Mouse (Mus musculus) stomach, postnatal 0 days (tissue): ENCODE results near the gene Gpatch8. TPM values are rescaled to one million over a fixed set of nuclear protein-coding genes. Genes with fewer than 3 reads are reported as not detected.

Source experiments
- ATAC-seq: fragments of 200-750 bp; cut with Nextera tagmentation; 2 replicates; pipeline ENCODE4 v1.8.0; 2017; ENCODE audit not compliant: low FRiP score, low TSS enrichment
- DNase-seq: peaks from one replicate; pipeline ENCODE4 v3.0.0-alpha.2; 2016; ENCODE audit warnings: low spot score
- H3K27ac ChIP-seq: fragments of 300-500 bp; sonication (generic); replicated peaks from 2 replicates; pipeline ENCODE4 v1.5.1; 2014; ENCODE audit warnings: mild to moderate bottlenecking, control low read depth
- H3K27me3 ChIP-seq: fragments of 300-500 bp; sonication (generic); 2 replicates; pipeline ENCODE4 v1.6.1; 2014; ENCODE audit warnings: low read length; ENCODE audit not compliant: control insufficient read depth, insufficient read depth
- H3K36me3 ChIP-seq: fragments of 300-500 bp; sonication (generic); 2 replicates; pipeline ENCODE4 v1.6.1; 2014; ENCODE audit warnings: low read length, mixed read lengths; ENCODE audit not compliant: control insufficient read depth, insufficient read depth
- H3K4me1 ChIP-seq: fragments of 300-500 bp; sonication (generic); replicated peaks from 2 replicates; pipeline ENCODE4 v1.6.1; 2014; ENCODE audit warnings: antibody characterized with exemption; ENCODE audit not compliant: control insufficient read depth, insufficient read depth
- H3K4me2 ChIP-seq: fragments of 300-500 bp; sonication (generic); replicated peaks from 2 replicates; pipeline ENCODE4 v1.6.1; 2014; ENCODE audit warnings: low read depth, mild to moderate bottlenecking, control low read depth, moderate library complexity
- H3K4me3 ChIP-seq: fragments of 300-500 bp; sonication (generic); 2 replicates; pipeline ENCODE4 v1.5.1; 2014; ENCODE audit warnings: low read depth, low read length, control low read depth
- H3K9ac ChIP-seq: fragments of 300-500 bp; sonication (generic); 2 replicates; pipeline ENCODE4 v1.6.1; 2014; ENCODE audit warnings: mild to moderate bottlenecking, low read length, control low read depth, mixed read lengths
- H3K9me3 ChIP-seq: fragments of 300-500 bp; sonication (generic); 2 replicates; pipeline ENCODE4 v1.6.1; 2016; ENCODE audit warnings: low read length; ENCODE audit not compliant: control insufficient read depth
- CTCF ChIP-seq: IDR thresholded peaks from 2 replicates; pipeline ENCODE4 v1.5.1; 2016; ENCODE audit warnings: antibody characterized with exemption, low read depth, mild to moderate bottlenecking, moderate library complexity
- EP300 ChIP-seq: optimal IDR thresholded peaks from 2 replicates; pipeline ENCODE3; 2016; ENCODE audit warnings: antibody characterized with exemption
- WGBS: fragments of 180-500 bp; shearing (Covaris S2); extraction: QIAGEN DNeasy Blood & Tissue Kit; methylation state at CpG from one replicate; pipeline ENCODE4 v1.1.7; 2014; 5-methylcytosine and 5-hydroxymethylcytosine counted together
- polyA plus RNA-seq: library from polyadenylated mRNA; unstranded; fragments of >200 nt; fragmentation: Nextera tagmentation; extraction: Ambion mirVana; gene quantifications from 2 replicates; pipeline ENCODE4 v1.2.1, GENCODE M21; 2015

Gene Gpatch8
- polyA plus RNA-seq, 1 experiment from 2014 or later, result 16.8 TPM

DNA sequence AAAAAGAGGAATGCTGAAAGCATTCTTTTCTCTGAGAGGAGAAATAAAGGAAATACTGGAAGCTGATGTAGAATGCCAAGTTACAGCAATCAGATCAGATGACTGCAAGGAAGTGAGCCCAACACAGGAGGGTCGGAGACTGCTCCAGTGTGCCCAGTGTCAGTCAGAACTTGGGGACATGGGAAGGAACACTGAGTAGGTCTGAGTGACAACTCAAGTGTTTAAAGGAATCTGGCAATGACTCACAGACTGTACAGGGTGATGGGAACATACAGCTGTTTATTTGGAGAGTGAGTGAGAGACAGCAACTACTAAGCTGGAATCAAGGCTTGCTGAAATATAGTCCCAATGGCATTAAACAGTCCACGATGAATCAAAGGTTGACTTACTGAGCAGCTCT is 60.0 kb downstream of the Gpatch8 start:
- Histone ChIP-seq H3K4me2 (no peak overlapping the region), H3K36me3 (peaks cover 4% of the 10 kb centered on the region; the same call in 1 of the 2 replicates), H3K27me3 (no peaks in the 10 kb centered on the region), H3K4me3 (no peak overlapping the region), H3K27ac (no peak overlapping the region), H3K9me3 (no peaks in the 10 kb centered on the region), H3K9ac (no peak overlapping the region), H3K4me1 (no peaks in the 10 kb centered on the region)
- 90% methylated on average over 2 of the region's 2 CpGs for WGBS
- ATAC-seq (no peak), DNase-seq (no peak)
- TF ChIP-seq EP300 (no peak), CTCF (no peak)

DNA sequence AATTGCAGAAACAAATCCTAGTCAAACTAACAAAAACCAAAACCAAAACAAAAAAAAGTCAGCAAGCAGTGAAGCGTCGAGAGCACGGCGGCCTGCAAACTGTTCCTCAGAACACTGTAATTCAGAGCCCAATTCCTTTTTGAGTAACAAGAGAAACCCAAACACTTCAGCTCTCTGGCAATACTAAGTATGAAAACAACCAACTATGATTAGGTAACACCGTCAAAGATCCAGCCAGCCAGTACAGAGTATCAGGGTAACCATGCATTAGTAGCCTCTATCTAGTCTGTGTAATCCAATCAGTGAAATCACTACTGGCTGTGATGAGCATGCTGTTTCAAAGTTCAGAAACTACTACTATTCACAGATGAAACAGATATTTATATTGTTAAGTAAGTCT is 60.5 kb downstream of the Gpatch8 start:
- Histone ChIP-seq H3K4me2 (no peak overlapping the region), H3K27me3 (no peaks in the 10 kb centered on the region), H3K4me1 (no peaks in the 10 kb centered on the region), H3K27ac (no peak overlapping the region), H3K36me3 (peaks cover 4% of the 10 kb centered on the region; the same call in 1 of the 2 replicates), H3K9me3 (no peaks in the 10 kb centered on the region), H3K4me3 (no peak overlapping the region), H3K9ac (no peak overlapping the region)
- no peak for TF ChIP-seq CTCF
- TF ChIP-seq EP300, result no peak
- 87% methylated on average over 5 of the region's 5 CpGs for WGBS
- no peak for DNase-seq
- no peak for ATAC-seq

DNA sequence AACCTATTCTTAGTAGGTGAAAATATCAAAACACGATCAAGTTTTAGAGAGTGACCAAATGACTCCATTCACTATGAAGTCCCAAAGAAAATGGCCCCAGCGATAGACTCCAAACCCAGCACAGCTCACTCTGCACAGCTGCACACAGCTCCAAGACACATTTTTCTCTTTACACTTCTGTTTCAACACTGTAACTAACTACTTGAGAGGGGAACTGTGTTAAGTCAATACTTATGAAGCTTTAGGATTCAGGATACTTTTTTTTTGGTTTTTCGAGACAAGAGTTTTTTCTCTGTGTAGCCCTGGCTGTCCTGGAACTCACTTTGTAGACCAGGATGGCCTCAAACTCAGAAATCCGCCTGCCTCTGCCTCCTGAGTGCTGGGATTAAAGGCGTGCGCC is 61.1 kb downstream of the Gpatch8 start:
- Histone ChIP-seq H3K27me3 (no peaks in the 10 kb centered on the region), H3K9me3 (no peaks in the 10 kb centered on the region), H3K4me1 (no peaks in the 10 kb centered on the region), H3K36me3 (peaks cover 4% of the 10 kb centered on the region; the same call in 1 of the 2 replicates), H3K27ac (no peak overlapping the region), H3K9ac (no peak overlapping the region), H3K4me2 (no peak overlapping the region), H3K4me3 (no peak overlapping the region)
- no peak for TF ChIP-seq CTCF
- TF ChIP-seq EP300, result no peak
- DNase-seq (no peak), ATAC-seq (no peak)
- 95% methylated on average over 6 of the region's 6 CpGs for WGBS

DNA sequence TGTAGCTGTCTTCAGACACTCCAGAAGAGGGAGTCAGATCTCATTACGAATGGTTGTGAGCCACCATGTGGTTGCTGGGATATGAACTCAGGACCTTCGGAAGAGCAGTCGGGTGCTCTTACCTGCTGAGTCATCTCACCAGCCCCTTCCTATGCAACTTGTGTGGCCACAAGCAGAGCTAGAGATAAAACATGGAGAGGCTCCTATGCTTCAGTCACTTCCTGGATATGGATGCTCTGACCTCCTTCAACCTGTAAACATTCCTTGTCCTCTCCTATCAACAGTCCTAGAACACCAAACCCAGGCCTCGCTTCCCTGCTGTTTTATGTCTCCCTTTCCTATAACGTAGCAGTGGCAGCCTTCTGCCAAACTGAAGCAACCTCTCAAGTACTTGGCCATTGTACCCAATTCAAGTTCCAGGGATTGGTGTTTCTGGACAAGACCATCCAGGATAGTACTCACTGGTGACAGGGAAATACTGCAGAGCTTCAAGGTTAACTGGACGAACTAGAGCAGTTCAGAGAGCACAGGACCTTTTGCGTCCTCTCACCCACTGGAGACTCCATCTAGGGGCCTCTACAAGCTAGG is 62.0 kb downstream of the Gpatch8 start:
- peaks cover 4% of the 10 kb centered on the region; the same call in 1 of the 2 replicates for H3K36me3 ChIP-seq
- ATAC-seq, result no peak
- no peak for DNase-seq
- H3K9ac ChIP-seq, result no peak overlapping the region
- H3K4me1 ChIP-seq, result no peaks in the 10 kb centered on the region
- WGBS, result 79% methylated on average over 7 of the region's 7 CpGs
- no peak overlapping the region for H3K27ac ChIP-seq
- H3K4me3 ChIP-seq, result no peak overlapping the region
- no peaks in the 10 kb centered on the region for H3K9me3 ChIP-seq
- H3K27me3 ChIP-seq, result no peaks in the 10 kb centered on the region
- TF ChIP-seq CTCF (no peak), EP300 (no peak)
- no peak overlapping the region for H3K4me2 ChIP-seq

DNA sequence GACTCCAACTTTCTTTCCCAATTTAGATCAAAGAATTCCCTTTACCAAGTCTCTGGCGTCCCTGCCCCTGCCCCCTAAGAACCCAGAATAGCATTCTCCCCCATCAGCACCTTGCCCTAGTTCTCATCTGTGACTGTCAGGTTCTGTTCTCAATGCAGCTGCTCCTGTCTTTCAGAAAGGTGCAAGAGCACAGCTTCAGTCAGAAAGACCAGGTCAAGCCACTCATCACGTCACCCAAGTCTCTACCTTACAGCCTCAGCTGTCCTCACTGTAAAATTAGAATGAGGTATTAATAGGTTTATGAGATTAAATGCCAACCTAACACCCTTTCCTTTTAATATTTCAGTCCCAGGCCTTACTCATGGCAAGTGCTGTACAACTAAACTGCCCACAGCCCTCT is 63.0 kb downstream of the Gpatch8 start:
- Histone ChIP-seq H3K9me3 (no peaks in the 10 kb centered on the region), H3K4me1 (no peaks in the 10 kb centered on the region), H3K36me3 (no peaks in the 10 kb centered on the region), H3K9ac (no peak overlapping the region), H3K27ac (no peak overlapping the region), H3K4me2 (no peak overlapping the region), H3K27me3 (no peaks in the 10 kb centered on the region), H3K4me3 (no peak overlapping the region)
- WGBS, result 87% methylated on average over 2 of the region's 2 CpGs
- TF ChIP-seq CTCF, result no peak
- TF ChIP-seq EP300, result no peak
- DNase-seq (no peak), ATAC-seq (no peak)

DNA sequence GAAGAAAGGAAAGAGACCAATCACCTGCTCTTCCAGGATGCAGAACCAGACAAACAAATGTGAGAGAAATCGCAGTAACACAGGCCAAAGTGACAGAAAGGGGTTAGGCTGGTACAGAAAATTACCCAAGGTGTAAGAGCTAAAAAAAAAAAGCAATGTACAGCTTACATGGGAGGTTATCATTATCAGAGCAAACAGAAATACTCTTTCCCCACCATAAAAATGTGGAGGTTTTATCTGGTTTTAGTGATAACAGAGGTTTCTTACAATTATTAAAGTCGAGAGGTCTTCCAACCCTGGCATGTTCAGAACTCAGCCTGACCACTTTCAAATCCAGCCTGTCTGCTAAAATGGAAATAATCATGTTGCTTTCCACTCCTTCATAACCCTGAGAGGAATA is 68.3 kb downstream of the Gpatch8 start:
- no peaks in the 10 kb centered on the region for H3K27me3 ChIP-seq
- no peak overlapping the region for H3K9ac ChIP-seq
- no peaks in the 10 kb centered on the region for H3K9me3 ChIP-seq
- DNase-seq, result no peak
- TF ChIP-seq CTCF (no peak), EP300 (no peak)
- WGBS, result 64% methylated on average over 2 of the region's 2 CpGs
- H3K4me1 ChIP-seq, result no peaks in the 10 kb centered on the region
- peaks cover 18% of the 10 kb centered on the region; the same call in 1 of the 2 replicates for H3K36me3 ChIP-seq
- no peak for ATAC-seq
- H3K4me3 ChIP-seq, result no peak overlapping the region
- H3K27ac ChIP-seq, result no peak overlapping the region
- H3K4me2 ChIP-seq, result no peak overlapping the region
